Mouse (Mus musculus) spleen, adult 2 months (tissue): ENCODE data around the gene Ifit1bl1.

Source experiments
- CTCF ChIP-seq: fragments of 200-500 bp; IDR thresholded peaks from 2 replicates; pipeline ENCODE4 v1.5.1; 2011; ENCODE audit warnings: mild to moderate bottlenecking, inconsistent platforms; ENCODE audit not compliant: insufficient read depth, insufficient read length, insufficient replicate concordance; ENCODE audit errors: extremely low read depth
- POLR2A ChIP-seq: fragments of 200-500 bp; IDR thresholded peaks from 2 replicates; pipeline ENCODE4 v1.6.1; 2011; ENCODE audit warnings: low read depth, low read length, inconsistent platforms

GRCm38 (mm10) chr19:34593456-34593855 lies 8.3 kb downstream of the Ifit1bl1 start:
- TF ChIP-seq CTCF: no peak
- TF ChIP-seq POLR2A: no peak
